Mouse (Mus musculus) liver, adult 2 months (tissue): Measurements from ENCODE around the gene Gm11992.

Source experiments
- CTCF ChIP-seq: fragments of 200-500 bp; IDR thresholded peaks from 2 replicates; pipeline ENCODE4 v1.5.1; 2011; ENCODE audit warnings: low read depth, low read length, control low read depth
- POLR2A ChIP-seq: fragments of 200-500 bp; IDR thresholded peaks from 2 replicates; pipeline ENCODE4 v1.6.1; 2011; ENCODE audit warnings: low read length, control low read depth; ENCODE audit not compliant: insufficient read depth; ENCODE audit errors: extremely low read depth

- TF ChIP-seq CTCF (no peak), POLR2A (no peak)
These were observed 28.1 kb downstream of the Gm11992 start for GRCm38 (mm10) chr11:9076444-9076843.
